Mouse (Mus musculus): ENCODE measurements around the gene Gm6899. TPM values are rescaled to one million over a fixed set of nuclear protein-coding genes. Genes with fewer than 3 reads are reported as not detected.

The Gm6899 gene
- polyA plus RNA-seq (2014; fragmentation: Nextera tagmentation; extraction: Ambion mirVana): not detected in 2 replicates

DNA sequence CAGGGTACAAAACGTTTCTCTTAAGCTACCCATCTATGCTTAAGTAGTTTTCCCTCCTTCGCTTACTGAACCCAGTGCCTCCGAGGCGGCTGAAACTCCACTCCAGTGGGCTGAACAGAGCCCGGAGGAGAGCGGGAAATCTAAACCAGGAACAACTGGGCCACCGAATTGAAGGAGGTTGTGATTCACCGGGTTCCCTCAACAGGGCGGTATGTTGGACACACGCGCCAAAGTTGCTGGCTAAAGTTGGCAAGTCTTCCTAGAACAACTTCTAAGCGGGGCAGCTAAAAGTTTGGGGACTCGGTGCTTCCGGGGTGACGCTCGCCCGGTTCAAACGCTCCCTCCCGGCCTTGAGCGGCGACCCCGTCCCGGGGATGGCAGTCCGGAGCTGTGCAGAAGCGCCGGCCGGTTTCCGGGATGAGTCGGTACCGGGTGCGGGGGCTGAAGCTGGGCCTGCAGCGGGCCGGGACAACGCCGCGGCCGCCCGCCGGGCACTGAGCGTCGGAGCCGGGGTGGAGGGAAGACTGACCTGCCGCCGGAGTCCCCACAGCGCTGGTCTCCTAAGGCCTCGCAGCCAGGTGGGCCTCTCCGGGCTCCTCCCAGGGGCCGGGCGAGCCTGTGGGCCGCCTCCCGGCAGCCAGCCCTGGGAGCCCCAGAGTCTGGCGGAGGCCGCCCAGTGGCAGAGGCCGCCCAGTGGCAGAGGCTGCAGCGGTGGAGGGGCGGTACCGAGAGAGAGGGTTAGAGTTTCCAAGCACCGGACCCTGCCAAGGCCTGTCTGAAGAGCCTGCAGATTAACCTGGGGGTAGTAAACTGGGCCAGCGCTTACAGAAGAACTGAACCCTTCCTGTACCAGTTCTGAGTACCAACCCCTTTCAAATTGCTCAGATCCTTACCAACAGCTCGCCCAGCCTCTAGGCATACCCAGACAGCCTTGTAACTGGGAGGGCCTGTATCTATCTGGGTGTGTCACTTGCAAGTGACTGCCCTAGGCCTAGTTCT lies at the start of gene Gm6899, which contains the start of gene Vrk2:
TSS of gene Gm6899 (plus strand) at position 181 of the 999 bp plus-strand sequence.
TSS of gene Vrk2 (minus strand) at position 939 of the 999 bp plus-strand sequence.
- ATAC-seq (ENCODE audit: low read depth) (peak; percentile 99), DNase-seq (ENCODE audit: low spot score) (peak; percentile 92)
- Histone ChIP-seq H3K4me3 (ENCODE audit: low read depth, low read length) (peak within 1 kb of the TSS; percentile 75), H3K4me1 (ENCODE audit: control insufficient read depth, insufficient read depth, low read length) (peaks cover 6% of the 10 kb centered on the region; the same call in 1 of the 2 replicates), H3K27me3 (replicated peaks; ENCODE audit: control insufficient read depth, insufficient read depth, low read length) (no peaks in the 10 kb centered on the region), H3K9me3 (ENCODE audit: control insufficient read depth, low read length) (no peaks in the 10 kb centered on the region), H3K4me2 (ENCODE audit: low read depth, low read length) (peak within 1 kb of the TSS; percentile 66), H3K36me3 (ENCODE audit: control insufficient read depth, insufficient read depth, low read length) (peaks cover 9% of the 10 kb centered on the region; the same call in 1 of the 2 replicates), H3K27ac (replicated peaks; ENCODE audit: low read depth, low read length) (peak within 1 kb of the TSS; percentile 87), H3K9ac (ENCODE audit: low read depth, low read length) (peak within 1 kb of the TSS; percentile 84)
- WGBS: 1% methylated on average over 40 of the region's 60 CpGs

DNA sequence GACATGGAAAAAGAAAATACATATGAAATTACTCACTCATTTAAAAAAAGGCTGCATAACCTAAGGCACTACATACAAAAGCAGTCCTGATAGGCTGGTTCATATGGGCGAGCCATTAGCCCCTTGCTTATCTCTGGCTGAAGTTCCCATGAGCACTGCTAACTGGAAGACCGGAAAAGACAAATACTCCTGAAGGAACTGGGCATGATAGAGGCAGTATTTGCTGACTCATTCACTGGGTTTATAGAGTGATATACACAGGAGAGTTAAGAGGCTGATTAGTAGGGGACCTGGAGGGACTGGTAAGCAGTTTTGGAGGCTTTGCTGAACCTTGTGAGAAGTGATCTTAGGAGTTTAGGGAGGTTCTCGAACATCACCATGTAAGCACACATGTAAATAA lies 41.5 kb upstream of the Gm6899 start:
- DNase-seq (ENCODE audit: low spot score) (no peak), ATAC-seq (ENCODE audit: low read depth) (no peak)
- 92% methylated on average over 3 of the region's 3 CpGs for WGBS
- H3K4me2 ChIP-seq (ENCODE audit: low read depth, low read length): no peak overlapping the region
- H3K36me3 ChIP-seq (ENCODE audit: control insufficient read depth, insufficient read depth, low read length): no peaks in the 10 kb centered on the region
- H3K4me1 ChIP-seq (ENCODE audit: control insufficient read depth, insufficient read depth, low read length): no peaks in the 10 kb centered on the region
- no peak overlapping the region for H3K4me3 ChIP-seq (ENCODE audit: low read depth, low read length)
- H3K9ac ChIP-seq (ENCODE audit: low read depth, low read length): no peak overlapping the region
- no peaks in the 10 kb centered on the region for H3K9me3 ChIP-seq (ENCODE audit: control insufficient read depth, low read length)
- H3K27me3 ChIP-seq (replicated peaks; ENCODE audit: control insufficient read depth, insufficient read depth, low read length): no peaks in the 10 kb centered on the region
- H3K27ac ChIP-seq (replicated peaks; ENCODE audit: low read depth, low read length): no peak overlapping the region

DNA sequence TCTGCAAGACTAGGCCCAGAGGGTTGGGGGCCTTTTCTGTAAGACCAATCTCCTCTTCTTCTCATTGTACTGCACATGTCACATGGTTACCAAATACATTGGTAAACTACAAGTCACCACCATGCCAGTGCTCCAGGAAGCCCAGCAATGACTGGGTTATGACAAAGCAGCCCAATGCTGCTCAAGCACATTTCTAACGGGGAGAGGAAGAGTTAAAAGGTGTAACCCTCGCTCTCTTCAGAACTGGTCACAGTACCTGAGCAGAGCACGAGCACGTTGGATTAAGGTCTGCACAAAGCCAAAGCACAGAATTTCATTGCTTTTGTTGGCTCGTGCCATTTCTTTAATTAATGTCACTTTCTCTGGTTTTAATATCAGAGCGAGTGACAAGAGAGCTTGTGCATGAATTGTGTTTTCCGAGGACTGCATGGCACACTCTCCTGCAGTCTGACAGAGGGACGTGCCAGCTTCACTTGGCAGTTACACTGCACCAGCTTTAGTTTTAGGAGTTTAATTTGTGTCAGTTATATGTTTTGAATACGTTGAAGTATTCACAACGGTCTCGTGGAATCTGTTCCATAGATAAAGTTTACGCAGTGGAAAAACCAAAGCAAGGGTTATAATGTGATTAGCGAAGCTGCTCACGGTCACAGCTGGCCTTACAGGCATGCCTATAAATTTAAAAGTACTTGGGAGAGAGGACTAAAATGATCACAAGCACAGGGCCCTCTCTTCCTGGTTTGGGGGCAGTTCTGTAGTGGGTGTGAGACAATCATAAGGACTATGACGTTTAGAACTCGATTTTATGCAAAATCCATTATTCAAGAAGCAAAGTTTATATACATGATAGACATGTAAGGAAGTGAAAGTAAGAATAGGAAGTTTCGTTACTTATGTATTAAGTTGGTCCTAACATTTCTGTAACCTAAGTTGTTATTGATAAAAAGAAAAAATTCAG lies 7.4 kb upstream of the Gm6899 start:
- ATAC-seq (ENCODE audit: low read depth): no peak
- Histone ChIP-seq H3K9me3 (ENCODE audit: control insufficient read depth, low read length) (no peaks in the 10 kb centered on the region), H3K4me3 (ENCODE audit: low read depth, low read length) (no peak overlapping the region), H3K27me3 (replicated peaks; ENCODE audit: control insufficient read depth, insufficient read depth, low read length) (no peaks in the 10 kb centered on the region), H3K4me2 (ENCODE audit: low read depth, low read length) (no peak overlapping the region), H3K9ac (ENCODE audit: low read depth, low read length) (no peak overlapping the region), H3K27ac (replicated peaks; ENCODE audit: low read depth, low read length) (no peak overlapping the region), H3K36me3 (ENCODE audit: control insufficient read depth, insufficient read depth, low read length) (peaks cover 6% of the 10 kb centered on the region; the same call in 1 of the 2 replicates), H3K4me1 (ENCODE audit: control insufficient read depth, insufficient read depth, low read length) (no peaks in the 10 kb centered on the region)
- DNase-seq (ENCODE audit: low spot score): no peak
- WGBS: 84% methylated on average over 17 of the region's 17 CpGs

DNA sequence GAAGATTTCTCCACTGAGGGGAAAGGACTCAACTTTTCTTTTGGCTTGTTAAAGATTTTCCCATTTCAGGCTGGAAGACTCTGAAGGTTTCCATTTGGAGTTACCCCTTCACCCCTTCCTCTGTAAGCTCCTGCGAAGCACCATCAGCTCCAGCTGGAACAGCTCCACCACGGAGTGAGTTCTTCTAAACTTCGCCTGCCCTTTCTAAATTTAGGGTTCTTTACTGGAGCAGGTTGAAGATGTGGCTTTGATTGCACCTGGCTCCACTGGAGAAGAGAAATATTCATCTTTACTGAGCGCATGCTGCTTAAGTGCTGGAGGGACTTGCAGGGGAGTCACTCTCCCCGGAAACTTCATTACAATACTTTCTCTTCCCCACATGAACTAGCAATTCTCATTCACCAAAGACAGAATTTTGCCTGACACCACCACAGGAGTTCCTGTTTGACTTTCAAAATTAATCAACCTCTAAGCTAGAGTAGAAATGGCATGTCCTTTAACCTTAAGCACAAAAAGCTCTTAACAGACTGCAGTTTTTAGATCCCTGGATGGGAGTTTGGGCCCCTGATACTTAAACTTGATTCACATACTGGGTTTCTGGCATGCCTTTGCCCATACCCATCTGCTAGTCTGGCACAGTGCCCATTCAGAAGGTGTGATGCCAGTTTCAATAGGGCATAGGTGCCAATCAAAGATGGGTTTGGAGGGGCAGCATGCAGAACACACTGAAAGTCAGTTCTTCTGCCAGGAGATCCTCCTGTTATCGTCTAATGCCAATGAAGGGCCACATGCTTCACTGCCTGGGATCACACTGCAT lies 6.5 kb upstream of the Gm6899 start:
- Histone ChIP-seq H3K9me3 (ENCODE audit: control insufficient read depth, low read length) (no peaks in the 10 kb centered on the region), H3K36me3 (ENCODE audit: control insufficient read depth, insufficient read depth, low read length) (peaks cover 9% of the 10 kb centered on the region; the same call in 1 of the 2 replicates), H3K4me2 (ENCODE audit: low read depth, low read length) (no peak overlapping the region), H3K27ac (replicated peaks; ENCODE audit: low read depth, low read length) (no peak overlapping the region), H3K27me3 (replicated peaks; ENCODE audit: control insufficient read depth, insufficient read depth, low read length) (no peaks in the 10 kb centered on the region), H3K4me1 (ENCODE audit: control insufficient read depth, insufficient read depth, low read length) (no peaks in the 10 kb centered on the region), H3K4me3 (ENCODE audit: low read depth, low read length) (no peak overlapping the region), H3K9ac (ENCODE audit: low read depth, low read length) (no peak overlapping the region)
- ATAC-seq (ENCODE audit: low read depth) (no peak), DNase-seq (ENCODE audit: low spot score) (no peak)
- 75% methylated on average over 6 of the region's 6 CpGs for WGBS

DNA sequence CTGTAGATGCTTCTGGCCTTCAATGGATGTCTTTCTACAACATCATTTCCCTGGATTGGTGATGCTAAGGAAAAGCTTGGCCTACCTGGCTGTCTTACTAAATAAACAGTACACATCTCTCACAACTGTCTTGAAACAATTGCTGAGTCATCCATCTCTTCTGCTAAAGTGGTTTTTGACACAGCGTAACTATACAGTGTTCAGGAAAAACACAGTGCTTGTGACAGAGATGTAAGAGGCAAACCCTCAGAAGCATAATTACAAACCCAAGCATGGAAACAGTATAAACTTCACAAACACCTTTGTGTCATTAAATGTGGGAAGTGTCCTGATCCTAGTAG lies 5.9 kb upstream of the Gm6899 start:
- H3K9ac ChIP-seq (ENCODE audit: low read depth, low read length): no peak overlapping the region
- H3K36me3 ChIP-seq (ENCODE audit: control insufficient read depth, insufficient read depth, low read length): peaks cover 9% of the 10 kb centered on the region; the same call in 1 of the 2 replicates
- 88% methylated on average over 1 of the region's 1 CpGs for WGBS
- H3K4me1 ChIP-seq (ENCODE audit: control insufficient read depth, insufficient read depth, low read length): no peaks in the 10 kb centered on the region
- no peak overlapping the region for H3K27ac ChIP-seq (replicated peaks; ENCODE audit: low read depth, low read length)
- ATAC-seq (ENCODE audit: low read depth): no peak
- H3K4me2 ChIP-seq (ENCODE audit: low read depth, low read length): no peak overlapping the region
- no peaks in the 10 kb centered on the region for H3K9me3 ChIP-seq (ENCODE audit: control insufficient read depth, low read length)
- DNase-seq (ENCODE audit: low spot score): no peak
- no peaks in the 10 kb centered on the region for H3K27me3 ChIP-seq (replicated peaks; ENCODE audit: control insufficient read depth, insufficient read depth, low read length)
- H3K4me3 ChIP-seq (ENCODE audit: low read depth, low read length): no peak overlapping the region

DNA sequence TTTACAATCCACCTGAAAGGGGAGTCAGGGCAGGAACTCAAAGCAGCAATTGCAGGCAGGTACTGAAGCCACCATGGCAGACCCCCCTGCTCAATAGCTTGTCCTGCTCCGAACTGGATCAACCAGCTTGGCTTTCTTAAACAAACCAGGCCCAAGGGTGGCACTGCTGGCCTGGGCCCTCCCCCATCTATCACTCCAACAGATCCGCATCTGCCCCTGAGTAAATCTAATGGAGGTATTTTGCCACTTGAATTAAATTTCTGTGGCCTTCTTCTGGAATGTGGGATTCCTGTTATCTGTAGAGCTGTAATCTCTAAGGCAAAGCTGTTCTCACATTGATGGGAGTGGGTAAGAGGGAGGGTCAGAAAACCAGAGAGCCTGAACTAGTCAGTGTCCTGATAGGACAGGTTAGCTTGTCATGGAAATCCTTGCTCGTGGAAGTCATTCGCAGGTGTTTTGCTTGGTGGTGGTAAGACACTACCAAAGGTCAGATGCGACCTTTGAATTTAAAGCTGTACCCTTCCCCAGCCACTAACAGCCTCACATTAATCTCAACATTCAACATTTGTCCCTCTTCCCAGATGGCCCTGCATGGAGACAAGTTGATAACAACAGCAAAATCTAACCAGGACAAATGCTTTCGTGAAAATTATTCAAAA lies 517 bp upstream of the Gm6899 start:
- H3K4me3 ChIP-seq (ENCODE audit: low read depth, low read length): peak overlapping the region; percentile 75
- no peaks in the 10 kb centered on the region for H3K9me3 ChIP-seq (ENCODE audit: control insufficient read depth, low read length)
- peak overlapping the region; percentile 87 for H3K27ac ChIP-seq (replicated peaks; ENCODE audit: low read depth, low read length)
- H3K4me2 ChIP-seq (ENCODE audit: low read depth, low read length): peak overlapping the region; percentile 66
- peak overlapping the region; percentile 84 for H3K9ac ChIP-seq (ENCODE audit: low read depth, low read length)
- H3K27me3 ChIP-seq (replicated peaks; ENCODE audit: control insufficient read depth, insufficient read depth, low read length): no peaks in the 10 kb centered on the region
- ATAC-seq (ENCODE audit: low read depth) (no peak), DNase-seq (ENCODE audit: low spot score) (no peak)
- H3K36me3 ChIP-seq (ENCODE audit: control insufficient read depth, insufficient read depth, low read length): peaks cover 9% of the 10 kb centered on the region; the same call in 1 of the 2 replicates
- H3K4me1 ChIP-seq (ENCODE audit: control insufficient read depth, insufficient read depth, low read length): peaks cover 6% of the 10 kb centered on the region; the same call in 1 of the 2 replicates
- WGBS: 27% methylated on average over 6 of the region's 6 CpGs

DNA sequence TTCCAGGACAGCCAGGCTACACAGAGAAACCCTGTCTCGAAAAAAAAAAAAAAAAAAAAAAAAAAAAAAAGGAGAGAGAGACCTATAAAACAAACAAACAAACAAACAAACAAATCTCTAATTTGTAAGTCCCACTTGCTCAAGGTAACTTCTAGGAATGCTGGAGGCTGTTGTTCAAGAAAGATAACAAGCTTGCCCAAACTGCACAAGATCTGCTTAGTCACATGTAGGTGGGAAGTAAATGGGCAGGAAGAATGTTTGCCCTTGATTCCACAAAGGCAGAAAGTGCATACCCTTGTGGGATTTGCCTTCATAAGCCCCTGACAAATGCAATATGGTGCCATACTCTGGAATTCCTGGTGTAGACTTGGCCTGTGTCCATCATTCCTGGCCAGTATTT lies 1.4 kb downstream of the Gm6899 start:
- 88% methylated on average over 1 of the region's 1 CpGs for WGBS
- H3K4me1 ChIP-seq (ENCODE audit: control insufficient read depth, insufficient read depth, low read length): peaks cover 6% of the 10 kb centered on the region; the same call in 1 of the 2 replicates
- peaks cover 9% of the 10 kb centered on the region; the same call in 1 of the 2 replicates for H3K36me3 ChIP-seq (ENCODE audit: control insufficient read depth, insufficient read depth, low read length)
- ATAC-seq (ENCODE audit: low read depth): no peak
- H3K9ac ChIP-seq (ENCODE audit: low read depth, low read length): no peak overlapping the region
- no peaks in the 10 kb centered on the region for H3K9me3 ChIP-seq (ENCODE audit: control insufficient read depth, low read length)
- no peak overlapping the region for H3K4me2 ChIP-seq (ENCODE audit: low read depth, low read length)
- H3K4me3 ChIP-seq (ENCODE audit: low read depth, low read length): no peak overlapping the region
- DNase-seq (ENCODE audit: low spot score): no peak
- H3K27ac ChIP-seq (replicated peaks; ENCODE audit: low read depth, low read length): no peak overlapping the region
- no peaks in the 10 kb centered on the region for H3K27me3 ChIP-seq (replicated peaks; ENCODE audit: control insufficient read depth, insufficient read depth, low read length)

All from embryonic facial prominence, embryonic 14.5 days (tissue).